Mouse (Mus musculus) neural tube, embryonic 13.5 days (tissue): ENCODE data around the gene Slc30a5. TPM values are rescaled to one million over a fixed set of nuclear protein-coding genes. Genes with fewer than 3 reads are reported as not detected.

ENCODE experiments used
- ATAC-seq: fragments of 200-750 bp; cut with Nextera tagmentation; 2 replicates; pipeline ENCODE4 v1.8.0; 2017; ENCODE audit warnings: low read depth, mild to moderate bottlenecking, moderate TSS enrichment, moderate library complexity
- H3K27ac ChIP-seq: fragments of 300-500 bp; sonication (generic); replicated peaks from 2 replicates; pipeline ENCODE4 v1.5.1; 2015; ENCODE audit warnings: moderate library complexity, mild to moderate bottlenecking, inconsistent platforms
- H3K27me3 ChIP-seq: fragments of 300-500 bp; sonication (generic); 2 replicates; pipeline ENCODE4 v1.6.1; 2015; ENCODE audit warnings: mild to moderate bottlenecking, inconsistent platforms
- H3K36me3 ChIP-seq: fragments of 300-500 bp; sonication (generic); 2 replicates; pipeline ENCODE4 v1.6.1; 2015; ENCODE audit warnings: mild to moderate bottlenecking, inconsistent platforms
- H3K4me1 ChIP-seq: fragments of 300-500 bp; sonication (generic); replicated peaks from 2 replicates; pipeline ENCODE4 v1.6.1; 2015; ENCODE audit warnings: inconsistent platforms
- H3K4me2 ChIP-seq: fragments of 300-500 bp; sonication (generic); 2 replicates; pipeline ENCODE4 v1.6.1; 2015; ENCODE audit warnings: inconsistent platforms, mild to moderate bottlenecking, moderate library complexity
- H3K4me3 ChIP-seq: fragments of 300-500 bp; sonication (generic); 2 replicates; pipeline ENCODE4 v1.5.1; 2015; ENCODE audit warnings: mild to moderate bottlenecking, inconsistent platforms
- H3K9ac ChIP-seq: fragments of 300-500 bp; sonication (generic); 2 replicates; pipeline ENCODE4 v1.6.1; 2015; ENCODE audit warnings: moderate library complexity, mild to moderate bottlenecking, inconsistent platforms
- H3K9me3 ChIP-seq: fragments of 300-500 bp; sonication (generic); 2 replicates; pipeline ENCODE4 v1.6.1; 2016; ENCODE audit warnings: inconsistent platforms
- WGBS: fragments of 180-500 bp; shearing (Covaris S2); methylation state at CpG from one replicate; pipeline ENCODE4 v1.1.7; 2015; 5-methylcytosine and 5-hydroxymethylcytosine counted together
- polyA plus RNA-seq: library from polyadenylated mRNA; unstranded; fragments of >200 nt; fragmentation: Nextera tagmentation; extraction: Ambion mirVana; gene quantifications from 2 replicates; pipeline ENCODE4 v1.2.1, GENCODE M21; 2015

Slc30a5 gene
- polyA plus RNA-seq, 1 experiment from 2014 or later = 35.0 TPM

DNA sequence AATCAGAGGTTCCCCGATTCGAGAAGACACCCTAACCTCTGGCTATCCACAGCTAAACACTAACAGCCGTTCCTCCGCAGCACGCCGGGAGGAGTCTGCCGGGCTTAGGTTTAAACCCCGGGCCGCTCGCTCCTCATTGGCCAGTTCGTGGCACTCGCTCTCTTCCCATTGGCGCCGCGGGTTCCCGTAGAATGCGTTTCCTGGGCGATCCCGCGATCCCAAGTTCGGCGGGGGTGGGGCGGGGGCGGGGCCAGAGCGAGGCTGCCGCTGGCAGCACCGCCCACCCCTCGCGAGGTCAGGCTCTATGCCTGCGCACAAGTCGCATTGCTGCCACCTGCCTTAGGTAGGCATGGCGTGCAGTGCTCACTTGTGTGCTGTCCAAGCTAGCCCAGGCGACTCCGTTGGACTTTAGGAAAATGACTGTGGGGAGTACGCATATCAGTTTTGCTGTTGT, 46.8 kb downstream of the Slc30a5 start, which contains the start of gene Ccnb1:
Gene Ccnb1, minus strand, starts transcription at position 157 of the 454 bp plus-strand sequence.
- no peaks in the 10 kb centered on the region for H3K9me3 ChIP-seq
- no peaks in the 10 kb centered on the region for H3K36me3 ChIP-seq
- H3K4me1 ChIP-seq = peaks cover 24% of the 10 kb centered on the region
- peak within 1 kb of the TSS; percentile 70 for H3K9ac ChIP-seq
- H3K4me3 ChIP-seq = peak within 1 kb of the TSS; percentile 67
- WGBS = under 1% methylated on average over 35 of the region's 35 CpGs
- ATAC-seq = peak; percentile 99
- H3K27me3 ChIP-seq = no peaks in the 10 kb centered on the region
- no peak within 1 kb of the TSS for H3K27ac ChIP-seq
- peak within 1 kb of the TSS; percentile 99 for H3K4me2 ChIP-seq

DNA sequence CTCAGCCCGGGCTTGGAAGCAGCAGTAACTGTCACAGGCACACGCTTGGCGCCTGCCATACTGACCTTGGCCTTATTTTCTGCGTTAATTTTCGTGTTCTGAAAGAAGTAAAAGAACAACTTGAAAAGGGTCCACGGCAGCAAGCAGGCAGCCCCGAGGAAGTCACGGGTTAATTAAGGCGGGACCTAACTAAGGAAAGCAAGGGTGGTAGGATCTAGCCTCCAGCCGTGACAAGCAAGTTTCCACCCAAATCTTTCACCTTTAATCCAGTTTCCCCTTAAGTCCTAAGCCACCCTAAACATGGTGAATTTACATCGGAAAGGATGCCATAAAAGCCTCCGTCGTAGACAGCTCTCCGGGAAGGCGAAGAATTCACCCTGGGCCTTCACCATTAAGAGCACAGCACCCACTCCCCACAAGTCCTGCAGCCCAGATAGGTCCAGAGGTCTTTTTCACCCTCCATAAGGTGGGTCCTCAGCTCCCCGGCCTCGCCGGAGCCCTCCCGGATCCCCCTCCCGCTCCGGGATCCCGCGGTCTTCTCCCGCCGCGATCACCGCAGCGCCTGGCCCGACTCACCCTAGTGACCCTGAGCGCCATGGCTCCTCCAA, 47.3 kb downstream of the Slc30a5 start:
- peak overlapping the region; percentile 99 for H3K4me2 ChIP-seq
- H3K36me3 ChIP-seq = no peaks in the 10 kb centered on the region
- H3K9me3 ChIP-seq = no peaks in the 10 kb centered on the region
- peaks cover 24% of the 10 kb centered on the region for H3K4me1 ChIP-seq
- no peaks in the 10 kb centered on the region for H3K27me3 ChIP-seq
- peak overlapping the region; percentile 67 for H3K4me3 ChIP-seq
- ATAC-seq = peak; percentile 57
- H3K27ac ChIP-seq = no peak overlapping the region
- peak overlapping the region; percentile 70 for H3K9ac ChIP-seq
- under 1% methylated on average over 30 of the region's 30 CpGs for WGBS

GRCm38 (mm10) chr13:100777491-100777890, 55.7 kb downstream of the Slc30a5 start:
- no peak overlapping the region for H3K9ac ChIP-seq
- H3K4me3 ChIP-seq = no peak overlapping the region
- no peaks in the 10 kb centered on the region for H3K9me3 ChIP-seq
- no peak overlapping the region for H3K27ac ChIP-seq
- H3K4me1 ChIP-seq = peaks cover 16% of the 10 kb centered on the region
- no peak for ATAC-seq
- H3K27me3 ChIP-seq = no peaks in the 10 kb centered on the region
- WGBS = 83% methylated on average over 3 of the region's 3 CpGs
- H3K4me2 ChIP-seq = no peak overlapping the region
- H3K36me3 ChIP-seq = no peaks in the 10 kb centered on the region

DNA sequence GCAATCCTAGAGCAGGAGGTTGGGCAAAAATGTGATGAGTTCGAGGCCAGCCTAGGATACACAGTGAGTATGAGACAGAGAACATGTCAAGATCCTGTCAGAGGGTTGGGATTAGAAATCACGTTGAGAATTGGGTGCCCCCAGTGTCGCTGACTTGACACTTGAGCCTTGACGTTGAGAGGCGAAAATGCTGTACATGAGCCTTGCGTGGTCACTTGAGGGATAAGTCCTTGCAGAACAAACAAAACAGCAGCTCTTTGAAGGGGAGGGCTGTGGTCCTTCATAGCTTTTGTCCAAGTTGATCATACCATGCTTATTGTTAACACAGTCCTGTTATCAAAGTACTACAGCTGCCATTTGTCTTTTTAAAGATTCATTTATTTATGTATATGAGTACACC, 56.5 kb downstream of the Slc30a5 start:
- H3K9ac ChIP-seq = no peak overlapping the region
- ATAC-seq = no peak
- H3K4me3 ChIP-seq = 0 out of 2 replicates have a peak overlapping the region, but pooled peaks have one; percentile 75

GRCm38 (mm10) chr13:100776056-100776419, 57.2 kb downstream of the Slc30a5 start:
- H3K36me3 ChIP-seq = no peaks in the 10 kb centered on the region
- H3K4me2 ChIP-seq = peak overlapping the region; percentile 98
- peak overlapping the region; percentile 75 for H3K4me3 ChIP-seq
- 16% methylated on average over 8 of the region's 8 CpGs for WGBS
- peak overlapping the region; percentile 67 for H3K27ac ChIP-seq
- peak overlapping the region; percentile 76 for H3K9ac ChIP-seq
- ATAC-seq = no peak
- H3K4me1 ChIP-seq = peaks cover 16% of the 10 kb centered on the region
- H3K27me3 ChIP-seq = no peaks in the 10 kb centered on the region
- H3K9me3 ChIP-seq = no peaks in the 10 kb centered on the region

More for the DNA sequence above, 56.5 kb downstream of the Slc30a5 start:
- 61% methylated on average over 6 of the region's 6 CpGs for WGBS
- H3K36me3 ChIP-seq = no peaks in the 10 kb centered on the region
- no peaks in the 10 kb centered on the region for H3K9me3 ChIP-seq
- H3K4me1 ChIP-seq = peaks cover 16% of the 10 kb centered on the region
- H3K27ac ChIP-seq = no peak overlapping the region
- peak overlapping the region; percentile 98; the same call in 1 of the 2 replicates for H3K4me2 ChIP-seq
- H3K27me3 ChIP-seq = no peaks in the 10 kb centered on the region

DNA sequence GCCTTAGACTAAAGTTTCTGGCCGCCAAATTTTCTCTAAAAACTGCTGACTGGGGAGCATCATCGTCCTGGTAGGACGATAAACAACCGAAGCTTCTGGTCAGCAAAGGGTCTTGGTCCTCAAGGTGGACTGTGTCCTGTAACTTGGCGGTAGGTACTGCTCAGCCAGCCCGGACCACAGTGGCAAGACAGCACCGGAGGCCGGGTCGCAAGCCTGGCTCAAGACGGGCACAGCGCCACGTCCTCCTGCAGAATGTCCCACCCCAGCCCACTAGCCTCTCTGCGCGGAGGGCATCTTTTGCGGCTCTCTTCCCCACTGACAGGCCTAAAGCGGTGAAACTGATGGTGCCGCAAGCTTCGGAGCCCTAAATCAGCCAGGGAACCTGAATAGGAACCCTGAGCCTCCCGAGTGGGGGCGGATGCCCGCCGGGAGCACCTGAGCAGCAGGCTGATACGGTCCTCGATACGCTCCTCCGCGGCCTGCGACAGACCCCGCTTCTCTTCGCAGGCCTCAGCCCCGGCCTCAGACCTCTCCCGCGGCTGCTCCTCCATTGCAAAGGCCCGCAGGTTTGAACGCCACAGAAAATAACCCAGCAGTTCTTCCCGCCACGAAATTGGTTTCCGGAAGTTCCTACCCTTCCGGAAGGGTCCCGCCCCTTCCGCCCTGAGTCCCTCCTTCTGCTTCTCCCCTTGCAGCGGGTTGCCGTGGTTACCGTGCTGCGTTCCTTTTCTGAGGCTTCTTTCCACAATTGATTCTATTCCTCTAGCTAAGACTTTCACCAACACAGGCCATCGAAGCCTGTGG, 57.8 kb downstream of the Slc30a5 start, which contains the start of gene Cenph:
Gene Cenph, minus strand, starts transcription at position 648 of the 804 bp plus-strand sequence.
- peak within 1 kb of the TSS; percentile 76 for H3K9ac ChIP-seq
- peaks cover 5% of the 10 kb centered on the region; the same call in 1 of the 2 replicates for H3K36me3 ChIP-seq
- peak; percentile 97 for ATAC-seq

GRCm38 (mm10) chr13:100774704-100775103, 58.5 kb downstream of the Slc30a5 start:
- H3K9ac ChIP-seq = peak overlapping the region; percentile 76; the same call in 1 of the 2 replicates
- H3K27me3 ChIP-seq = no peaks in the 10 kb centered on the region
- no peak for ATAC-seq
- peak overlapping the region; percentile 75 for H3K4me3 ChIP-seq
- no peak overlapping the region for H3K27ac ChIP-seq
- no peaks in the 10 kb centered on the region for H3K9me3 ChIP-seq
- peaks cover 16% of the 10 kb centered on the region for H3K4me1 ChIP-seq
- peak overlapping the region; percentile 98 for H3K4me2 ChIP-seq
- H3K36me3 ChIP-seq = peaks cover 10% of the 10 kb centered on the region; the same call in 1 of the 2 replicates

More for the DNA sequence above, 57.8 kb downstream of the Slc30a5 start, which contains the start of gene Cenph:
- Histone ChIP-seq H3K4me2 (peak within 1 kb of the TSS; percentile 98), H3K9me3 (no peaks in the 10 kb centered on the region), H3K27ac (peak within 1 kb of the TSS; percentile 67), H3K4me3 (peak within 1 kb of the TSS; percentile 75), H3K27me3 (no peaks in the 10 kb centered on the region), H3K4me1 (peaks cover 16% of the 10 kb centered on the region)
- WGBS = under 1% methylated on average over 46 of the region's 46 CpGs

DNA sequence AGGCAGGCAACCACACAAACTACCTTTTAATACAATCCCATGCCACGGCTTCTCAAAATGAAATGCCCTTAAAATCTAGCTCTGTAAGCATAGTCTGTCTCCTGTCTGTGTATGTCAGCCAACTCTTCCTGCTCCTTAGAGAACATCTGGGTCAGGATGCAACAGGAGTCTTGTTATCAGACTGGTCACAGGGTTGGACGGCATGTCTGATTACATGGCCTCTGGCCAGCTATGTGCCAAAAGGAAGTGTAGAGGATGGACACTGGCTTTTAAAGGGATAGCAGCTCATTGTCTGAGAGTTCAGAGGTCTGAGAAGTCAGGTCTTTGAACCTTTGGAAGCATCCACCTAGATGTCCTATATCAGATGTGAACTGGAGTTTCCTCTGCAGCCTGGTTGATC, 77.9 kb downstream of the Slc30a5 start:
- ATAC-seq = no peak
- no peak overlapping the region for H3K27ac ChIP-seq
- no peaks in the 10 kb centered on the region for H3K4me1 ChIP-seq
- no peak overlapping the region for H3K4me2 ChIP-seq
- H3K36me3 ChIP-seq = no peaks in the 10 kb centered on the region; the same call in 1 of the 2 replicates
- H3K9me3 ChIP-seq = no peaks in the 10 kb centered on the region
- no peak overlapping the region for H3K9ac ChIP-seq
- no peak overlapping the region for H3K4me3 ChIP-seq
- WGBS = 89% methylated on average over 2 of the region's 2 CpGs
- no peaks in the 10 kb centered on the region for H3K27me3 ChIP-seq

DNA sequence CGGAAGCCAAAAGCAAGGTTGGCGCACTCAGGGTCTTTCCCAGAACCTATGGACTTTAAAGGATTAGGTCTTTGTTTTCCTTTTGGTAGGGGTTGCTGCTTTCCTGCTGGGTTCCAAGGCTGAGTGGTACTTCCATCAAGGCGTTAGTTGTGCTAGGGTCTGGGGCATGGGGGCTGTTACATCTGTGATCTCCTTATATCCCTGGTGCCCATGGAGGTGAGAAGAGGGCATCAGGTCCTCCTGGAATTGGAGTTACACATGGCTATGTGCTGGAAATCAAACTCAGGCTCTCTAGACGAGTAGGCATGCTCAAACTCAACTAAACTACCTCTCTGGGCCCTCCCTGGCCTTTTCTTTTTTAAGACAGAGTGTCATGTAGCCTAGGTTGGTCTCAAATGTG, 79.0 kb downstream of the Slc30a5 start:
- H3K27me3 ChIP-seq = no peaks in the 10 kb centered on the region
- no peak overlapping the region for H3K27ac ChIP-seq
- no peak overlapping the region for H3K9ac ChIP-seq
- 69% methylated on average over 4 of the region's 4 CpGs for WGBS
- ATAC-seq = no peak
- H3K36me3 ChIP-seq = no peaks in the 10 kb centered on the region
- no peak overlapping the region for H3K4me3 ChIP-seq
- H3K4me2 ChIP-seq = no peak overlapping the region
- no peaks in the 10 kb centered on the region for H3K4me1 ChIP-seq
- H3K9me3 ChIP-seq = no peaks in the 10 kb centered on the region

DNA sequence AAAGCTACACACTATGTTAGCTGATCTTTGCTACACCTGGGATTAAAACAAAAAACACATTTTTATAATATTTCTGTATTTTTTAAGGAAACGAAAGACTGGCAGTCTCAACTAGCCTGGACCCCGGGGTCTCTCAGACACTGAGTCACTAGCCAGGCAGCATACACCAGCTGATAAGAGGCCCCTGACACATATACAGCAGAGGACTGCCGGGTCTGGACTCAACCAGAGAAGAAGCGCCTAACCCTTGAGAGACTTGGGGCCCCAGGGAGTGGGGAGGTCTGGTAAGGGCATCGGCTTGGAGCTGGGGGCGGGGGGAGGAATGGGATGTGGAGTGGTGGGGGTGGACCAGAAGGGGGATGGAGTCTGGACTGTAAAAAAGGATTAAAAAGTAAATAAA, 80.2 kb downstream of the Slc30a5 start:
- H3K36me3 ChIP-seq = no peaks in the 10 kb centered on the region
- WGBS = 84% methylated on average over 6 of the region's 6 CpGs
- H3K27me3 ChIP-seq = no peaks in the 10 kb centered on the region
- no peak for ATAC-seq
- H3K4me1 ChIP-seq = no peaks in the 10 kb centered on the region
- no peak overlapping the region for H3K4me3 ChIP-seq
- no peak overlapping the region for H3K4me2 ChIP-seq
- H3K27ac ChIP-seq = no peak overlapping the region
- no peak overlapping the region for H3K9ac ChIP-seq
- no peaks in the 10 kb centered on the region for H3K9me3 ChIP-seq
